Mouse (Mus musculus) neural tube, embryonic 11.5 days (tissue): ENCODE data around the gene Cpt2. TPM values are rescaled to one million over a fixed set of nuclear protein-coding genes. Genes with fewer than 3 reads are reported as not detected.

ENCODE experiments used
- ATAC-seq: fragments of 200-750 bp; cut with Nextera tagmentation; 2 replicates; pipeline ENCODE4 v1.8.0; 2017; ENCODE audit warnings: moderate number of reproducible peaks, mild to moderate bottlenecking, moderate TSS enrichment, moderate library complexity; ENCODE audit not compliant: insufficient read depth, low FRiP score, low TSS enrichment
- DNase-seq: peaks from one replicate; pipeline ENCODE4 v3.0.0-alpha.2; 2015; ENCODE audit warnings: low spot score
- H3K27ac ChIP-seq: fragments of 300-500 bp; sonication (generic); 2 replicates; pipeline ENCODE4 v1.5.1; 2014; ENCODE audit warnings: low read depth, mild to moderate bottlenecking, low read length
- H3K27me3 ChIP-seq: fragments of 300-500 bp; sonication (generic); 2 replicates; pipeline ENCODE4 v1.6.1; 2014; ENCODE audit warnings: mild to moderate bottlenecking, low read length, mixed read lengths; ENCODE audit not compliant: control insufficient read depth, insufficient read depth
- H3K36me3 ChIP-seq: fragments of 300-500 bp; sonication (generic); 2 replicates; pipeline ENCODE4 v1.6.1; 2014; ENCODE audit warnings: mild to moderate bottlenecking, low read length, moderate library complexity, mixed read lengths; ENCODE audit not compliant: control insufficient read depth, insufficient read depth
- H3K4me1 ChIP-seq: fragments of 300-500 bp; sonication (generic); 2 replicates; pipeline ENCODE4 v1.6.1; 2014; ENCODE audit warnings: low read length, mixed read lengths; ENCODE audit not compliant: control insufficient read depth, insufficient read depth
- H3K4me2 ChIP-seq: fragments of 300-500 bp; sonication (generic); 2 replicates; pipeline ENCODE4 v1.6.1; 2014; ENCODE audit warnings: low read depth, mild to moderate bottlenecking, moderate library complexity
- H3K4me3 ChIP-seq: fragments of 300-500 bp; sonication (generic); 2 replicates; pipeline ENCODE4 v1.5.1; 2014; ENCODE audit warnings: low read depth, low read length
- H3K9ac ChIP-seq: fragments of 300-500 bp; sonication (generic); 2 replicates; pipeline ENCODE4 v1.6.1; 2014; ENCODE audit warnings: mild to moderate bottlenecking, low read length
- H3K9me3 ChIP-seq: fragments of 300-500 bp; sonication (generic); 2 replicates; pipeline ENCODE4 v1.6.1; 2016; ENCODE audit warnings: low read length; ENCODE audit not compliant: control insufficient read depth
- WGBS: fragments of 180-500 bp; shearing (Covaris S2); extraction: QIAGEN DNeasy Blood & Tissue Kit; methylation state at CpG from one replicate; pipeline ENCODE4 v1.1.7; 2014; 5-methylcytosine and 5-hydroxymethylcytosine counted together
- polyA plus RNA-seq: library from polyadenylated mRNA; unstranded; fragments of >200 nt; fragmentation: Nextera tagmentation; extraction: Ambion mirVana; gene quantifications from 2 replicates; pipeline ENCODE4 v1.2.1, GENCODE M21; 2014

Cpt2 gene
- polyA plus RNA-seq, 1 experiment from 2014 or later = 34.8 TPM

- Histone ChIP-seq H3K27ac (no peak overlapping the region), H3K27me3 (no peaks in the 10 kb centered on the region), H3K4me3 (no peak overlapping the region), H3K9me3 (no peaks in the 10 kb centered on the region), H3K9ac (no peak overlapping the region), H3K36me3 (no peaks in the 10 kb centered on the region), H3K4me2 (no peak overlapping the region), H3K4me1 (no peaks in the 10 kb centered on the region)
- 73% methylated on average over 5 of the region's 5 CpGs for WGBS
- DNase-seq (no peak), ATAC-seq (no peak)
Measured at GRCm38 (mm10) chr4:107955691-107956090, 32.3 kb upstream of the Cpt2 start.

- ATAC-seq (no peak), DNase-seq (no peak)
- no peaks in the 10 kb centered on the region for H3K4me1 ChIP-seq
- H3K4me3 ChIP-seq = no peak overlapping the region
- no peak overlapping the region for H3K4me2 ChIP-seq
- no peak overlapping the region for H3K9ac ChIP-seq
- no peak overlapping the region for H3K27ac ChIP-seq
- H3K27me3 ChIP-seq = no peaks in the 10 kb centered on the region
- no peaks in the 10 kb centered on the region for H3K9me3 ChIP-seq
- H3K36me3 ChIP-seq = no peaks in the 10 kb centered on the region
Measured at GRCm38 (mm10) chr4:107952845-107953244, 29.4 kb upstream of the Cpt2 start.

GRCm38 (mm10) chr4:107949918-107950317 lies 26.5 kb upstream of the Cpt2 start:
- H3K4me2 ChIP-seq = no peak overlapping the region
- no peaks in the 10 kb centered on the region for H3K36me3 ChIP-seq
- no peaks in the 10 kb centered on the region for H3K9me3 ChIP-seq
- no peak overlapping the region for H3K4me3 ChIP-seq
- H3K27ac ChIP-seq = no peak overlapping the region
- no peak overlapping the region for H3K9ac ChIP-seq
- H3K4me1 ChIP-seq = no peaks in the 10 kb centered on the region
- no peak for ATAC-seq
- H3K27me3 ChIP-seq = no peaks in the 10 kb centered on the region
- 88% methylated on average over 4 of the region's 4 CpGs for WGBS
- DNase-seq = no peak

- WGBS = 85% methylated on average over 2 of the region's 2 CpGs
- Histone ChIP-seq H3K27me3 (no peaks in the 10 kb centered on the region), H3K9me3 (no peaks in the 10 kb centered on the region), H3K4me3 (no peak overlapping the region), H3K36me3 (no peaks in the 10 kb centered on the region), H3K27ac (no peak overlapping the region), H3K4me1 (no peaks in the 10 kb centered on the region), H3K9ac (no peak overlapping the region), H3K4me2 (no peak overlapping the region)
- no peak for DNase-seq
- ATAC-seq = no peak
Measured at GRCm38 (mm10) chr4:107944141-107944540, 20.7 kb upstream of the Cpt2 start.

GRCm38 (mm10) chr4:107942741-107943140 lies 19.3 kb upstream of the Cpt2 start:
- Histone ChIP-seq H3K4me1 (no peaks in the 10 kb centered on the region), H3K4me3 (no peak overlapping the region), H3K27me3 (no peaks in the 10 kb centered on the region), H3K9me3 (no peaks in the 10 kb centered on the region), H3K36me3 (no peaks in the 10 kb centered on the region), H3K9ac (no peak overlapping the region), H3K27ac (no peak overlapping the region), H3K4me2 (no peak overlapping the region)
- DNase-seq (no peak), ATAC-seq (no peak)
- 92% methylated on average over 7 of the region's 7 CpGs for WGBS

GRCm38 (mm10) chr4:107938124-107938523 lies 14.7 kb upstream of the Cpt2 start:
- 86% methylated on average over 2 of the region's 2 CpGs for WGBS
- no peaks in the 10 kb centered on the region for H3K36me3 ChIP-seq
- H3K4me2 ChIP-seq = no peak overlapping the region
- no peaks in the 10 kb centered on the region for H3K27me3 ChIP-seq
- H3K4me1 ChIP-seq = no peaks in the 10 kb centered on the region
- no peak overlapping the region for H3K4me3 ChIP-seq
- DNase-seq = no peak
- H3K9ac ChIP-seq = no peak overlapping the region
- no peak overlapping the region for H3K27ac ChIP-seq
- ATAC-seq = no peak
- H3K9me3 ChIP-seq = no peaks in the 10 kb centered on the region

- Histone ChIP-seq H3K4me1 (no peaks in the 10 kb centered on the region), H3K4me3 (no peak overlapping the region), H3K9ac (no peak overlapping the region), H3K9me3 (no peaks in the 10 kb centered on the region), H3K27ac (no peak overlapping the region), H3K27me3 (no peaks in the 10 kb centered on the region), H3K36me3 (no peaks in the 10 kb centered on the region), H3K4me2 (no peak overlapping the region)
- 38% methylated on average over 6 of the region's 6 CpGs for WGBS
- DNase-seq = peak; percentile 63
- ATAC-seq = no peak
Measured at GRCm38 (mm10) chr4:107937338-107937737, 13.9 kb upstream of the Cpt2 start.

- no peak overlapping the region for H3K9ac ChIP-seq
- no peaks in the 10 kb centered on the region for H3K27me3 ChIP-seq
- H3K4me3 ChIP-seq = no peak overlapping the region
- H3K9me3 ChIP-seq = no peaks in the 10 kb centered on the region
- WGBS = 57% methylated on average over 3 of the region's 3 CpGs
- no peak for ATAC-seq
- no peak for DNase-seq
- H3K36me3 ChIP-seq = no peaks in the 10 kb centered on the region
- H3K4me2 ChIP-seq = no peak overlapping the region
- no peak overlapping the region for H3K27ac ChIP-seq
- H3K4me1 ChIP-seq = no peaks in the 10 kb centered on the region
Measured at GRCm38 (mm10) chr4:107935254-107935653, 11.8 kb upstream of the Cpt2 start.

- Histone ChIP-seq H3K27me3 (no peaks in the 10 kb centered on the region), H3K4me1 (no peaks in the 10 kb centered on the region), H3K9me3 (no peaks in the 10 kb centered on the region), H3K4me2 (no peak overlapping the region), H3K4me3 (no peak overlapping the region), H3K36me3 (no peaks in the 10 kb centered on the region), H3K27ac (no peak overlapping the region), H3K9ac (no peak overlapping the region)
- WGBS = 76% methylated on average over 8 of the region's 8 CpGs
- no peak for DNase-seq
- no peak for ATAC-seq
Measured at GRCm38 (mm10) chr4:107933239-107933638, 9.8 kb upstream of the Cpt2 start.
